Mouse (Mus musculus): ENCODE data around the gene Ywhag. TPM values are rescaled to one million over a fixed set of nuclear protein-coding genes. Genes with fewer than 3 reads are reported as not detected.
A peak's percentile ranks its signal among the peaks of the same experiment; 100 is the strongest.

The Ywhag gene
- total RNA-seq, 2 experiments from 2014 or later = 413 to 414 TPM

DNA sequence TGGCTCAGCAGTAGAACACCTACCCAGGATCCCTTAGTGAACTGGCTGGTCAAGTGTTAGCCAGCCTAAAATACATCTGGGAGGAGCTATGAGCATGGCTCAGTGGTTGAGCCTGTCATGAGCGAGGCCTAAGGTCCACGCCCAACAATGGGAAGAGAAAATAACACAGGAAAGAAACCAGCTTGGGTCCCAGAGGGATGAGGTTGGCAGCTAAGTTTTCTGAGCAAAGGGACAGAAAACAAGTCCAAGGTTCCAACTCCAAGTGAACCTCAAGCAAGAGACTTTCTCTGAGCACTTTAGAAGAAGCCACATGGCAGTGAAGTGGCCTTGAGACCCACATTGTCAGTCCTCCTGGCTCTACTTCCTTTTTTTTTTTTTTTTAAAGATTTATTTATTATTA, 17.2 kb upstream of the Ywhag start:
- DNase-seq = peak; percentile 63

GRCm38 (mm10) chr5:135950710-135951412, 16.4 kb upstream of the Ywhag start:
- DNase-seq = peak; percentile 46

DNA sequence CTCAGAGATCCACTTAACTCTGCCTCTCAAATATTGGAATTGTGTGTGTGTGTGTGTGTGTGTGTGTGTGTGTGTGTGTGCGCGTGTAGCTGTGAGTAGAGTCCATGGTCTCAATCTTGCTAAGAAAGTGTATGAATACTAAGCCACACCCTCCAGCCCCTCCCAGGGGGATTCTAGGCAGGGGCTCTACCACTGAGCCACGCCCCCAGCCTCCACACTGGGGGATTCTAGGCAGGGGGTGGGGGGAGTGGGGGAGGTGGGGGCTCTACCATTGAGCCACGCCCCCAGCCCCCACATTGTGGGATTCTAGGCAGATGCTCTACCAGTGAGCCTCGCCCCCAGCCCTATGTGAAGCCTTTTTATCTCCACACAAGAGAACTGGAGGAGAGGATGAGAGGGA, 12.2 kb upstream of the Ywhag start:
- no peak for DNase-seq

DNA sequence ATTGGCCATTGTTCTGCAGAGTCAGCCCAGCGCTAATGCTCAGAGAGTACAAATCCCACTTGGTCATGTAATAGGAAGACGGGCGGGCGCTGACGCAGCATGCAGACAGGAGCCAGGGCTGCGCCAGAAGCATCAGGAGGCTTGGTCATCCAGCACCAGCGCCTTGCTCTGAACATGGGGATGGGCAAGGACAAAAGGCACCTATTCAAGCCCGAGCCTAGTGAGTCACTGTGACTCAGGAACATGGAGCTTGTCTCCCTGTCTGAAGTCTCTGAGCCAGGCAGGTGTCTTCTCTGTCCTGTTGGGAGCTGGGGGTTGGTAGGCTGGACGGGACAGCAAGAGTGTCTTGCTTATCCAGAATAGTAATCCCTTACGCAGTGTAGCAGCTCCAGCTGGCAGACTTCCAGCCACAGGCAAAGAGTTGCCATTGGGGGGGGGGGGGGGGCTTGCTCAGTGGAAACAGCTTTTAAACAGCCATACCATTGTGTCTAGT, 11.5 kb upstream of the Ywhag start:
- peak; percentile 39 for DNase-seq

DNA sequence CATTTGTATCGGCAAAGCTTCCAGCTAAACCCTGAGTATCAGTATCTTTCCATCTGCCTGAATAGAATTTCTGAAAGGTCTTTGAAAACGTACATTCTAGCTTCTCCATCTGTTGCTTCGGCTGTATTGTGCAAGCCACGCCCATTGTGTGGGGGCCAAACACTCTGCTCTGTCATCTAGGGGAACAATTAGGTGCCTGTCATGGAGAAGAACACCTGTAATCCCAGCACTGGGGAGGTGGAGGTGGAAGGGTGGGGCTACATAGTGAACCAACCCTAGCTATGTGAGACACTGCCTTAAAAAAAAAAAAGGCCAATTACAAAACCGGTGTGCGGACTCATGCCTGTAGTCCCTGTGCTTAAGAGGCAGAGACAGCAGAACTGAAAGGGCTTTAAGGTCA, 8.3 kb upstream of the Ywhag start:
- no peak for DNase-seq

DNA sequence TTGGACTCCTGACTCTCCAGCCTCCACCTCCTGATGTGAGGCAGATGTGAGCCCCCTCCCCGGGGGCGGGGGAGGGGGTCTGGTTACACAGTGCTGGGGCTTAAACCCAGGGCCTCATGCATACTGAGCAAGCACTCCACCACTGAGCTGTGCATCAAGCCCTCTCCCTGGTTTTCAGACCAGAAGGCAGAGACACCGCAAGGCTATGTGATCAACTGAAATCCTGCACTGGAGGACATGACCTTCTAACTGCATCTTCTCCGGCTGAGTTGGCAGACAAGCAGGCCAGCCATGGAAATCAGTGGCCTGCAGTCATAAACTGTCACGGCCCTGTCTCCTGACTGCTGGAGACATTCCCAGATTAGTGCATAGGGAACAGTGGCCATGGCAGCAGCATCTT, 6.2 kb upstream of the Ywhag start:
- DNase-seq = peak; percentile 58

DNA sequence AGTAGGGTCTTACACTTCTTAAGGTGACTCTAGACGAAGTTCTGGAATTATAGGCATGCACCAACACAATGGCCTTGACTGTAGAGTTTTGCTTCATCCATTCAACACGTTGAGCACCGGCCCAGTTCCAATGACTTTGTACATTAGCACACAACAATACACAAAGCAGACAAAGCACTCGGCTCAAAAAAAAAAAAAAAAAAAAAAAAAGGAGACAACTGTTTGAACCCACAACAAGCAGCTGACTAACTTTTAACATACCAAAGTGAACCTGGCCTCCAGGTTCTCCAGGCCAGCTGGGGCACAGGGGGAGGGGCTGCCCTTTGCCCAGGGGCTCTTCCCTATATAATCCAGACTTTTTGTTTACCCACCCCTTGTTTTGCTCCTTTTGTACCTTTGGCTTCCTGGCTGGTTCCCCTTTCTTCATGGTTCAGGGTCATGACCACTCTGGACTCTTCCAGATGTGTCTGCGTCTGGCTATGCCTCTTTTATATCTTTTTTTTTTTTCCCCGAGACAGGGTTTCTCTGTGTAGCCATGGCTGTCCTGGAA, 1.3 kb upstream of the Ywhag start:
- no peak for DNase-seq

DNA sequence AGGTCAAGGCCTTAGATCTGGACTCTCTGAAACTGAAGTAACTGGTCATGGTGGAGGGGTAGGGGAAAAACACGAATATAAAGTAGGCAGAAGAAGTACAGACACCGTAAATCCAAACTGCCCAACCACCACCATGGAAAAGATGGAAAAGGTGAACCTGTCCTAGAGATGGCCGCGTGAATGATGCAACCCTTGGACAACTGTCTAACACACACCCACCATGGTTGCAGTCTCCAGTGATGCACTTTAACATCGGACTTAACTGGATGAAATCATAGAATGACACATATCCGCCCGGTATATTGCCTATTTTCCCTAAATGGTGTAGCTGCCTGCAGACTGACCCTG, 734 bp upstream of the Ywhag start:
- DNase-seq = no peak

DNA sequence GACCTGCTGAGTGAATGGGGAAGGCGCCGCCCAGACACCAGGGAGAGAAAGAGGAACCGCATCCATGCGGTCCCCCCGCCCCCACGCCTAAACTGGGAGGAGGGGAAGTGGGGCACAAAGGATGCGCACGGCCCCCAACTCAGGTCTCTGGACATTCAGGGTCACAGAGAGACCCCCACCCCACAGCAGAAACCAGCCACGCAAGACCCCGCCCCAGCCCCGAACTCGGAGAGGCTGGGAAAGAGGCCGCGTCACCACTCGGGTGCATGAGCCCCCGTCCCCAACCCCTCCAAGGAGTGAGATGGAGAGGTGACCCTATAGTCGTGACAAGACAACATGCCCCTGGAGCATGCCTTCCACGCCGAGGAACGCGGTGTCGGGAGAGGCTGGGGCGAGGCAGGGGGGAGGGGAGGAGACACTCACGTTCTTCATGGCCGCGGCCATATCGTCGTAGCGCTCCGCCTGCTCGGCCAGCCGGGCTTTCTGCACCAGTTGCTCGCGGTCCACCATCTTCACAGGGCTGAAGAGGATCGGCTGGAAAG, 445 bp downstream of the Ywhag start:
- peak; percentile 74 for DNase-seq

GRCm38 (mm10) chr5:135933222-135933899, 1.1 kb downstream of the Ywhag start:
- DNase-seq = peak; percentile 5

DNA sequence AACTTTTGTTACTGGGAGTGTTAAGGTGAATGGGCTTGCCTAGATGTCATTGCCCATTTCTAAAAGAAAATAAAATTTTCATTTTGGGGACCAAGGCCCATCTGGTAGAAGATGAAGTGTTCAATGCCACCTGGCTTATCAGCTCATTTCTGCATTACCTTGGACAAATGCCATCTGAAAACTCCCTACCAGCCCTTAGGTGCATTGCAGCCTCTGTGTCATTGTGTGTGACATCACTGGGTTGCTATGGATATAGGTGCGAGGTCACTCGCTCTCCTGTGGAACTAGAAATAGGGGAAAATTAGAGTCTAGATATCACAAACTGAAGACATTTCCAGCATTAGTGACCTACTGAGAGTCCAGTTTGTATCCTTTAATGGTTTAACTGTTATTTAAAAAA, 2.1 kb downstream of the Ywhag start:
- peak; percentile 40 for DNase-seq

DNA sequence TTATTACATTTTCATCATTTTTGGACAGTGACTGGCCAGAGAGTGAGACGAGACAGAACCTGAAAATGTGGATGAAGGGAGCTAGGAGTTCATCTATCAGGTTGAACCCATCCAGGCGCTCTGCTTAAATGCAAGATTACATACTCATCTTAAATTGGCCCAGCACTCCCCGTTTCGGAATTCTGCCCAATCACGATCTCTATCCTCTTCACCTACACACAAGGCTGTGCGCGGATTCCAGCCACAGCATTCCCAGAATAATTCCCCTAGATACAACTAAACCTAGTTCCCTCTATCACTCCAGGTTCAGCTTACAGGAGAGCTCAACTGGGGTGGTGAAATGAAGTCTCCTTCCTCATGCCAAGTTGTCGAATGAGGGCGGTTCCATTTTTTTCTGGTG, 2.9 kb downstream of the Ywhag start:
- peak; percentile 8 for DNase-seq

DNA sequence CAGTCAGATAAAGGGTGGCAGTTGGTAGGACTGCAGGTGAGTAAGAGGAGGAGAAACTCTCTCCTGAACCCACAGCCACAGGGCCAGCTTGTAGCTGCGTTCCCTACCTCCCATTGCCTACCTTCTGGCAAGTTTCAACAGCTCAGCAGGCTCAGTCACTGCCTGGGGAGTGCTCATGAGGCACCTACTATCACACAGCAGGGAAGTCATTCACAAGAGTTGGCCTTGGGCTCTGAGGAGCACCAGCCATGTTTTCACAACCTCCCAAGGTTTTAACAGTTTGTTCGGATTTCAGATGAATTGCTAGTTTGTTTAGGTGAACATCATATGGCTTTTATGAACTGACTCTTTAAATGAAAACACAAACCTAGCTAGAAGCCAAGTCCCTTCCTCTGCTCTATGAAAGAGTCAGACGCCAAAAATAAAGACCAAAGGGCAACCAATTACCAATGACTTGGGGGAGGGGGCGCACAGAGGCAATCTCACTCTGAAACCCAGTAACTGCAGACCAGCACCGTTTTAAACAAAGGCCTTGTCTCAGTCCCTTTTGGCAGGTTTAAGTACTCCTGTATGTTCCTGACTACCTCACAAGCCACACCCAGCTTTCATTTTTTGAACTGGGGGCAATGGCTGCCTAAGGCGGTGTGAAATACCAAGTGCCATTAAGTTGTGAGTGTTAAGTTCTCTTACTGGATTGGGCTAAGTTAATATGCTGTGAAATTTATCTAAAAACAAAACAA, 4.6 kb downstream of the Ywhag start:
- peak; percentile 30 for DNase-seq

DNA sequence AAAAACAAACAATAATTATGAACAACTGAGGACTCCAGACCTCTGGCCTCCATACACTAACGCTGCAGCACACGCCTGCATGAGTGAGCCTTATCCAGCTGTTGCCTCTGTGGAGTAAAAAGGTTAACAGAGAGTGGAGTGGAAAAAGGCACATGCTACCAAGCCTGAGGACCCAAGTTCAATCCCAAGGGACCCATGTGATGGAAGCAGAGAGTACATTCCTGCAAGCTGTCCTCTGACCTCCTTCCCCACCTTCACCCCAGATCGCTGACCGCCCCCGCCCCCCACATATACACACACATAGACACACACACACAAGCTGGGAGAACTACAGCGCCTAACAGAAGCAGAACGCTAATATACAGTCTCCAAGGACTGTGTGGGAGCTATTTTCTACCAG, 10.5 kb downstream of the Ywhag start:
- peak; percentile 47 for DNase-seq

DNA sequence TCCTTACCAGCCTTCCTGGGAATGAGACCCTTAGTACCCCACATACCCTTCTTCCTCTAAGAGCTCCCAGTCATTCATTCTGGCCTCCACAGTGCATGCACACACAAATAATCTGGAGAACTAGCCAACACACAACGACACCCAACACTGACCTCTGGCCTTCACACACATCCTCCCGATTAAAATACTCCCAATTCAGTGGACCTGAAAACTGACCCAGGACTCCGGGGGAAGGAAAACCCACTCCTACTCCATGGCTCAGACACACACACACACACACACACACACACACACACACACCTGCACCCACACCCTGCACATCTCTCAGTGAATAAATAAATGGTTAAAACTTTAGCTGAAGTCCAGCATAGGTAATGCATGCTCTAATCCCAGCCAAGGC, 14.5 kb downstream of the Ywhag start:
- no peak for DNase-seq

DNA sequence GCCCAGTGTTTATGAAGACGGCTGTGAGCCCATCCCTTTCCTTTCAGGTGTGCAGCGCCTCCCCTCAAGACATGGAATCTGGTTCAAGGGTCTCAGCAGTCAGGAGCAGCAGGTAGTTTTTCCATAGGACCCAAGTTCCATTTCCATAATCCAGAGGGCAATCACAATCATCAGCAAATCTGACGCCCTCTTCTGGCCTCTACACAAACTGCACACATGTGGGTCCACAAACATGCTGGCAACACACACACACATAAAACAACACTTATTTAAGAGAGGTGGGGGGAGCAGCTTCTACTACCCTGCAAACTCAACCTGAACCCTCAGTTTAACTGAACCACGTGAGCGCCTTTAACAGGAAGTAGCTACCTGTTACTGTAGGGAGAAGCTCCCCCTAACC, 15.8 kb downstream of the Ywhag start:
- no peak for DNase-seq

- no peak for DNase-seq
Measured at GRCm38 (mm10) chr5:135918059-135918437, 16.4 kb downstream of the Ywhag start.

DNA sequence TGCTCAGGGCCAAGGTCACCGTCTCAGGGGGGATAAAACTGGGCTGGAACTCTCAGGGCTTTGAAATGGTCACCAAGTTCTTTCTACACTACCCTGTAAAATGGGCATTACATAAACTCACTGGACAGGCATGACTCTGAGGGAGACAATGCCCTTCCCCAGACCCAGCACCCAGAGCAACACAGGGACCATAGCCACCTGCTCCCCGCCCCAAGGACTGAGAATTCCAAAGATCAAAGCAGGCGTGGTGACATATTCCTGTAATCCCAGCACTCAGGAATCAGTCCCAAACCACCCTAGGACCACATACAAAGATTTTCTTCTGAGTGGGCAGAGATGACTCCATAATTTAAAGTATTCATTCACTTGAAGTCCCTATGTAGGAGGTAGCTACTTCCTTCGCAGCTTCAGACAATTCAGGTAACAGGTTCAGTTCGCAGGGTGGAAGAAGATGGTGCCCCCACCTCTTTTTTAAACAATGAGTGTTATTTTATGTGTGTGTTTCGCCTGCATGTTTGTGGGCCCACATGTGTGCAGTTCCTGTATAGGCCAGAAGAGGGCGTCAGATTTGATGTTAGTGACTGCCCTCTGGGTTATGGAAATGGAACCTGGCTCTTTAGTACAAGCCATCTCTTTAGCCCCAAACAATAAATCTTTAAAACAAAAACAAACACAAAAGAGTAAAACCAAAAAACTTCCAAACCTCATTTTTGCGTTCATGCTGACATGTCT, 16.9 kb downstream of the Ywhag start:
- DNase-seq = peak; percentile 18

DNA sequence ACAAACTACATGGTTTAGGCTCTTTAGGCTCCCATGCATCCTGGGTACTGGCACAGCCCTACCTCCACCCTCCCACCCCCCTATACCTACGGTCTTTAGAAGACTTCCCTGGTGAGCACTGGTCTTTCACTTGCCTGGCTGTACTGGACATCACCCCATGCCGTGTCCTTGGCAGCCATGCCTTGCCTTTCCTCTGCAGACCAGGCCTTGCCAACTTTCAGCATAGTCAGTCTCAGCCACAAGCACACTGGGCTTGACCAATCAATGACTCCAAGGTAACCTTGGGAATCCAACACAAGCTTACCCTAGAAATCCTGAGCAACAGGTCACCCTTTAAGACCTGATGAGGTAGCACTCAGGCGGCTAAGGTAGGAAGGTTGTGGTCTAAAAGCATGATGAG, 17.8 kb downstream of the Ywhag start:
- DNase-seq = peak; percentile 69

- DNase-seq = peak; percentile 35
Measured at GRCm38 (mm10) chr5:135916051-135916565, 18.3 kb downstream of the Ywhag start.

- DNase-seq = peak; percentile 70
Measured at GRCm38 (mm10) chr5:135914156-135914555, 20.3 kb downstream of the Ywhag start.

GRCm38 (mm10) chr5:135913201-135913600, 21.2 kb downstream of the Ywhag start:
- DNase-seq = no peak

Measured in adrenal gland, postnatal 10 days (tissue).